Mouse (Mus musculus) liver, adult 2 months (tissue): ENCODE results near the gene Znrd1as. TPM values are rescaled to one million over a fixed set of nuclear protein-coding genes. Genes with fewer than 3 reads are reported as not detected.

ENCODE experiments used
- DNase-seq: peaks from one replicate; pipeline ENCODE4 v3.0.0-alpha.2; 2011; ENCODE audit warnings: low read depth, low spot score; ENCODE audit errors: extremely low read depth
- H3K27ac ChIP-seq: fragments of 200-500 bp; replicated peaks from 2 replicates; pipeline ENCODE4 v1.5.1; 2012; ENCODE audit warnings: low read depth, mild to moderate bottlenecking, control low read depth, inconsistent platforms, low read length; ENCODE audit not compliant: insufficient read depth
- H3K27me3 ChIP-seq: fragments of 200-500 bp; 2 replicates; pipeline ENCODE4 v1.6.1; 2012; ENCODE audit warnings: mild to moderate bottlenecking, moderate library complexity, low read length, inconsistent platforms; ENCODE audit not compliant: control insufficient read depth, insufficient read depth
- H3K36me3 ChIP-seq: fragments of 200-500 bp; 2 replicates; pipeline ENCODE4 v1.6.1; 2012; ENCODE audit warnings: low read length, inconsistent platforms; ENCODE audit not compliant: control insufficient read depth, insufficient read depth
- H3K4me1 ChIP-seq: fragments of 200-500 bp; 2 replicates; pipeline ENCODE4 v1.6.1; 2011; ENCODE audit warnings: low read length; ENCODE audit not compliant: control insufficient read depth, insufficient read depth
- H3K4me3 ChIP-seq: fragments of 200-500 bp; 2 replicates; pipeline ENCODE4 v1.5.1; 2011; ENCODE audit warnings: low read depth, mild to moderate bottlenecking, control low read depth, low read length, moderate library complexity; ENCODE audit not compliant: insufficient read depth
- H3K79me2 ChIP-seq: fragments of 200-500 bp; 2 replicates; pipeline ENCODE4 v1.6.1; 2012; ENCODE audit warnings: inconsistent platforms, mild to moderate bottlenecking, low read length, moderate library complexity; ENCODE audit not compliant: control insufficient read depth, insufficient read depth
- H3K9ac ChIP-seq: fragments of 200-500 bp; 2 replicates; pipeline ENCODE4 v1.6.1; 2012; ENCODE audit warnings: low read depth, mild to moderate bottlenecking, control low read depth, inconsistent platforms, low read length
- CTCF ChIP-seq: fragments of 200-500 bp; IDR thresholded peaks from 2 replicates; pipeline ENCODE4 v1.5.1; 2011; ENCODE audit warnings: low read depth, low read length, control low read depth
- POLR2A ChIP-seq: fragments of 200-500 bp; IDR thresholded peaks from 2 replicates; pipeline ENCODE4 v1.6.1; 2011; ENCODE audit warnings: low read length, control low read depth; ENCODE audit not compliant: insufficient read depth; ENCODE audit errors: extremely low read depth
- whole genome bisulfite sequencing: fragments of 180-500 bp; shearing (Covaris S2); methylation state at CpG from one replicate; pipeline ENCODE4 v1.1.7; 2018; 5-methylcytosine and 5-hydroxymethylcytosine counted together
- polyA plus RNA-seq: library from polyadenylated mRNA; depleted of rRNA; stranded (reverse); fragments of >200 nt; gene quantifications from 2 replicates; pipeline ENCODE4 v1.2.3, GENCODE M21; 2012; rRNA removed
- total RNA-seq: library from RNA; depleted of rRNA; stranded (reverse); fragments of >200 nt; gene quantifications from 2 replicates; pipeline ENCODE4 v1.2.3, GENCODE M21; 2014; rRNA removed

Gene Znrd1as
- total and polyA plus RNA-seq, 2 experiments: 2.5 to 11.9 TPM

DNA sequence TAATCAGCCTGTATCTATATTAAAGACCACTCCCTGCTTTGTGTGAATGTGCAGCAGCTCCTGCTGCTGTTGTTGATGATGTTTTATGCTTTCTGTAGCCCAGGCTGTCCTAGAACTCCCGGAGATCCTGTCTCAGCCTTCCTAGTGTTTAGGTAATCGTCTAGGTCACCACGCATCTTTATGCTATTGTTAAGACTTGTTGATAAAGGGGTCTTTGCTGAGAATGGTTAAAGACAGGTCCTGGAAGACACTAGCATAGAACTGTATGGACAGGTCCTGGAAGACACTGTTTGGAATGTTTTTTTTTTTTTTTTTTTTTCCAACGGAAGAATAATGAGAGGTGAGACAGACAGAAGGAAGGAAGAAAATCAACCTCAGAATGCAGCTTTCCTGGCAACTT, 45.0 kb downstream of the Znrd1as start:
- Histone ChIP-seq H3K4me1 (no peaks in the 10 kb centered on the region), H3K79me2 (no peaks in the 10 kb centered on the region), H3K4me3 (no peak overlapping the region), H3K27ac (no peak overlapping the region), H3K27me3 (0 out of 2 replicates have a peak, but pooled peaks cover 5% of the 10 kb centered on the region), H3K9ac (no peak overlapping the region), H3K36me3 (no peaks in the 10 kb centered on the region)
- DNase-seq: no peak
- 59% methylated on average over 4 of the region's 4 CpGs for WGBS
- TF ChIP-seq CTCF: no peak
- TF ChIP-seq POLR2A: no peak

DNA sequence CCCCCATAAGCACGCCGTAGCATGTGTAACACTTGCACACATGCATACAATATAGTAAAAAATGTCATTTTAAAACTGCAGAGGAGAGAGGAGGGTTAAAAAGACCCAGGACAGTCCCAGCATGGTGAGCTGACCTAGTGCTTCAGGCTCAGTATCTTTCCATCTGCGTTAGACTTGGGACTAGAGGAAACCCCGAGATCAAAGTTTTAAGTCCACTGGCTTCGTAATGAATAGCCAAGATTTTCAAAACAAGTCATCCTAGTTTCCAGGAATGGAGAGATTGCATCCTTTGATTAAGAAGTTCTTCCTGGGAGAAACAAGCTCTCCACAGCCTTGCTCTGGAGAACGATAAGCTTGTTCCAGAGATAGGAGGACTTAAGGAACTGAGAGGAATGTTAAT, 49.8 kb downstream of the Znrd1as start:
- no peak overlapping the region for H3K27ac ChIP-seq
- H3K36me3 ChIP-seq: no peaks in the 10 kb centered on the region
- TF ChIP-seq POLR2A (no peak), CTCF (no peak)
- no peaks in the 10 kb centered on the region for H3K79me2 ChIP-seq
- H3K4me3 ChIP-seq: no peak overlapping the region
- 0 out of 2 replicates have a peak, but pooled peaks cover 2% of the 10 kb centered on the region for H3K27me3 ChIP-seq
- DNase-seq: no peak
- no peak overlapping the region for H3K9ac ChIP-seq
- 87% methylated on average over 6 of the region's 6 CpGs for WGBS
- no peaks in the 10 kb centered on the region for H3K4me1 ChIP-seq

GRCm38 (mm10) chr17:37009460-37010042, 51.2 kb downstream of the Znrd1as start:
- Histone ChIP-seq H3K79me2 (no peaks in the 10 kb centered on the region), H3K27ac (no peak overlapping the region), H3K4me3 (no peak overlapping the region), H3K36me3 (no peaks in the 10 kb centered on the region), H3K4me1 (no peaks in the 10 kb centered on the region), H3K9ac (no peak overlapping the region), H3K27me3 (no peaks in the 10 kb centered on the region)
- TF ChIP-seq POLR2A (no peak), CTCF (no peak)
- 90% methylated on average over 17 of the region's 17 CpGs for WGBS
- DNase-seq: no peak

DNA sequence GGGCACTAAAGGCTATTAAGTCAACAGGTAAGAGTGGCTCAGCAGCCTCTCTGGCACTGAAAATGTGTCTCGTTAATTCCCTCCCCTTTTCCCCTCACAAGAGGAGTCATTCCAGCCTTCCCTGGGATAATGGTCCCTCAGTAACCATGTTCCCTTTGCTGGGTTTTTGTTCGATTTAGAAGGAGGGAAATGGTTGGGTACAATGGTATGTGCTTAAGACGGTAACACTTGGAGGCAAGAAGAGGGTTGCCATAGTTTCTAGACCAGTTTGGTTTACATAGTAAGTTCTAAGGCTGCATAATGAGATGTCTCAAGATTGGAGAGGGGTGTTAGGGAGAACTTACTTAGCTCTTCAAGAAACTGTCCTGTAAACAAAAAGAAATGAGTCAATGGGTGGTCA, 53.3 kb downstream of the Znrd1as start:
- WGBS: 84% methylated on average over 3 of the region's 3 CpGs
- Histone ChIP-seq H3K9ac (no peak overlapping the region), H3K36me3 (no peaks in the 10 kb centered on the region), H3K27ac (no peak overlapping the region), H3K79me2 (no peaks in the 10 kb centered on the region), H3K4me1 (no peaks in the 10 kb centered on the region), H3K4me3 (no peak overlapping the region), H3K27me3 (no peaks in the 10 kb centered on the region)
- no peak for DNase-seq
- no peak for TF ChIP-seq CTCF
- TF ChIP-seq POLR2A: no peak

DNA sequence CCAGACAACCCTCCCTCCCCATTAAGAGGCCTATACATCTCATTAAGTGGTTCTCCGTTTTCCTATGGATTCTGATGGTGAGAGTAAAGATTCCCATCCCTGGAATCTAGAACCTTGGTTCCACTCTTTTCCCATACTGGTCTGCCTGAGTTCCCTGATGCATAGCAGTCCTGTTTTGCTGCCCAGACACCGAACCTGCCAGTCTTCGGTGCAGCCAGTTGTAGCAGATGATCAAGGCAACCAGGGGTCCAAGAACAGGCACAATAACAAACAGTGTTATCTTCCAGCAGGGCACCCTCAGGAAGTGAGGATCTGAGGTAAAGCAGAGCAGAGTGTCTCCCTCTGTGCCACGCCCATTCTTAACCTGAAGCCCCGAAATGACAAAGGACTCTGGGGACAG, 53.7 kb downstream of the Znrd1as start:
- no peak overlapping the region for H3K27ac ChIP-seq
- H3K79me2 ChIP-seq: no peaks in the 10 kb centered on the region
- no peak for TF ChIP-seq POLR2A
- no peak for TF ChIP-seq CTCF
- DNase-seq: no peak
- no peaks in the 10 kb centered on the region for H3K27me3 ChIP-seq
- H3K36me3 ChIP-seq: no peaks in the 10 kb centered on the region
- WGBS: 73% methylated on average over 5 of the region's 5 CpGs
- H3K9ac ChIP-seq: no peak overlapping the region
- no peaks in the 10 kb centered on the region for H3K4me1 ChIP-seq
- no peak overlapping the region for H3K4me3 ChIP-seq

Other genes starting within 250 kb of the Znrd1as start
- not detected in 2 replicates for gene H2-M10.5, start 185.7 kb upstream of the Znrd1as start, total RNA-seq
- not detected in 2 replicates for gene H2-M10.5, start 185.7 kb upstream of the Znrd1as start, polyA plus RNA-seq
- gene H2-M10.6, start 146.4 kb upstream of the Znrd1as start, total RNA-seq: not detected in 2 replicates
- not detected in 2 replicates for gene H2-M10.6, start 146.4 kb upstream of the Znrd1as start, polyA plus RNA-seq
- 13.5 and 14.0 TPM in 2 replicates for gene Trim26, start 121.5 kb upstream of the Znrd1as start, total RNA-seq
- 25.8 and 27.0 TPM in 2 replicates for gene Trim26, start 121.5 kb upstream of the Znrd1as start, polyA plus RNA-seq
- not detected in 2 replicates for gene Trim15, start 91.4 kb upstream of the Znrd1as start, total RNA-seq
- not detected in 2 replicates for gene Trim15, start 91.4 kb upstream of the Znrd1as start, polyA plus RNA-seq
- gene Trim10, start 89.0 kb upstream of the Znrd1as start, total RNA-seq: 0.07 TPM in 1 of 2 replicates, not detected in the other
- not detected in 2 replicates for gene Trim10, start 89.0 kb upstream of the Znrd1as start, polyA plus RNA-seq
- gene Trim40, start 68.5 kb upstream of the Znrd1as start, total RNA-seq: not detected in 2 replicates
- 0.05 TPM in 1 of 2 replicates, not detected in the other for gene Trim40, start 68.5 kb upstream of the Znrd1as start, polyA plus RNA-seq
- not detected in 2 replicates for gene Trim31, start 60.5 kb upstream of the Znrd1as start, total RNA-seq
- gene Trim31, start 60.5 kb upstream of the Znrd1as start, polyA plus RNA-seq: not detected in 2 replicates
- gene Rnf39, start 15.7 kb upstream of the Znrd1as start, total RNA-seq: 3.5 and 4.4 TPM in 2 replicates
- gene Rnf39, start 15.7 kb upstream of the Znrd1as start, polyA plus RNA-seq: 8.8 and 11.9 TPM in 2 replicates
- 24.2 and 26.6 TPM in 2 replicates for gene Ppp1r11, start 6.9 kb upstream of the Znrd1as start, total RNA-seq
- 36.8 and 37.7 TPM in 2 replicates for gene Ppp1r11, start 6.9 kb upstream of the Znrd1as start, polyA plus RNA-seq
- 14.2 and 14.8 TPM in 2 replicates for gene Znrd1, start within 50 bp of the Znrd1as start, total RNA-seq
- gene Znrd1, start within 50 bp of the Znrd1as start, polyA plus RNA-seq: 12.3 and 13.7 TPM in 2 replicates
- not detected in 2 replicates for gene 2410137M14Rik, start 22.6 kb downstream of the Znrd1as start, total RNA-seq
- not detected in 2 replicates for gene 2410137M14Rik, start 22.6 kb downstream of the Znrd1as start, polyA plus RNA-seq
- gene H2-M5, start 30.9 kb downstream of the Znrd1as start, total RNA-seq: not detected in 2 replicates
- not detected in 2 replicates for gene H2-M5, start 30.9 kb downstream of the Znrd1as start, polyA plus RNA-seq
- 0.65 and 1.0 TPM in 2 replicates for gene Zfp57, start 42.6 kb downstream of the Znrd1as start, total RNA-seq
- 0.26 and 0.59 TPM in 2 replicates for gene Zfp57, start 42.6 kb downstream of the Znrd1as start, polyA plus RNA-seq
- gene Mog, start 64.8 kb downstream of the Znrd1as start, total RNA-seq: not detected in 2 replicates
- gene Mog, start 64.8 kb downstream of the Znrd1as start, polyA plus RNA-seq: not detected in 2 replicates
- 1.2 and 1.9 TPM in 2 replicates for gene Gabbr1, start 87.4 kb downstream of the Znrd1as start, total RNA-seq
- gene Gabbr1, start 87.4 kb downstream of the Znrd1as start, polyA plus RNA-seq: 1.4 and 3.2 TPM in 2 replicates
- gene Olfr90, start 129.9 kb downstream of the Znrd1as start, total RNA-seq: not detected in 2 replicates
- not detected in 2 replicates for gene Olfr90, start 129.9 kb downstream of the Znrd1as start, polyA plus RNA-seq
- not detected in 2 replicates for gene Olfr91, start 139.7 kb downstream of the Znrd1as start, total RNA-seq
- not detected in 2 replicates for gene Olfr91, start 139.7 kb downstream of the Znrd1as start, polyA plus RNA-seq
- not detected in 2 replicates for gene Olfr92, start 161.5 kb downstream of the Znrd1as start, total RNA-seq
- gene Olfr92, start 161.5 kb downstream of the Znrd1as start, polyA plus RNA-seq: not detected in 2 replicates
- not detected in 2 replicates for gene Olfr93, start 202.9 kb downstream of the Znrd1as start, total RNA-seq
- gene Olfr93, start 202.9 kb downstream of the Znrd1as start, polyA plus RNA-seq: not detected in 2 replicates
- 0.46 and 0.47 TPM in 2 replicates for gene Ubd, start 235.3 kb downstream of the Znrd1as start, total RNA-seq
- 0.22 TPM in 1 of 2 replicates, not detected in the other for gene Ubd, start 235.3 kb downstream of the Znrd1as start, polyA plus RNA-seq
- not detected in 2 replicates for gene Olfr94, start 242.4 kb downstream of the Znrd1as start, total RNA-seq
- not detected in 2 replicates for gene Olfr94, start 242.4 kb downstream of the Znrd1as start, polyA plus RNA-seq